Mouse (Mus musculus) C2C12 (cell line): ENCODE measurements at regions not wholly inside any gene's neighbourhood (a gene's known extent, or its start where the extent isn't known, plus 50 kb on each side); places are given as distances from the start of the nearest gene placed in this dataset.

Source experiments
- H3K27me3 ChIP-seq: one replicate; pipeline ENCODE4 v1.6.1; 2011; ENCODE audit not compliant: control insufficient read depth, insufficient read depth, insufficient read length
- H3K36me3 ChIP-seq: one replicate; pipeline ENCODE4 v1.6.1; 2011; ENCODE audit not compliant: control insufficient read depth, insufficient read depth
- H3K4me3 ChIP-seq: one replicate; pipeline ENCODE4 v1.5.1; 2011; ENCODE audit warnings: mild to moderate bottlenecking, control low read depth; ENCODE audit not compliant: poor library complexity, insufficient read depth, severe bottlenecking
- H3K79me2 ChIP-seq: one replicate; pipeline ENCODE4 v1.6.1; 2011; ENCODE audit not compliant: control insufficient read depth, insufficient read depth
- H3K79me3 ChIP-seq: one replicate; pipeline ENCODE4 v1.6.1; 2011; ENCODE audit warnings: low read depth, control low read depth
- H3ac ChIP-seq: one replicate; pipeline ENCODE3; 2011; ENCODE audit warnings: low read depth; ENCODE audit not compliant: control insufficient read depth, insufficient read length
- CEBPB ChIP-seq: IDR thresholded peaks from one replicate; pipeline ENCODE4 v1.6.1; 2011; ENCODE audit warnings: low read depth, mild to moderate bottlenecking, control low read depth, moderate library complexity
- CTCF ChIP-seq: IDR thresholded peaks from one replicate; pipeline ENCODE4 v1.5.1; 2011; ENCODE audit not compliant: control insufficient read depth, insufficient read depth, insufficient read length
- FOSL1 ChIP-seq: IDR thresholded peaks from one replicate; pipeline ENCODE4 v1.8.0; 2011; ENCODE audit warnings: mild to moderate bottlenecking, low read length; ENCODE audit not compliant: poor library complexity, insufficient read depth, severe bottlenecking
- MAX ChIP-seq: IDR thresholded peaks from one replicate; pipeline ENCODE4 v1.6.1; 2011; ENCODE audit warnings: mild to moderate bottlenecking, control low read depth
- MYOD1 ChIP-seq: IDR thresholded peaks from one replicate; pipeline ENCODE4 v1.6.1; 2011; ENCODE audit warnings: low read depth; ENCODE audit not compliant: control insufficient read depth, insufficient read length
- MYOG ChIP-seq: IDR thresholded peaks from one replicate; pipeline ENCODE4 v1.6.1; 2011; ENCODE audit not compliant: control insufficient read depth, insufficient read length; ENCODE audit errors: extremely low read depth
- USF1 ChIP-seq: IDR thresholded peaks from one replicate; pipeline ENCODE4 v1.6.1; 2011; ENCODE audit warnings: low read depth, mild to moderate bottlenecking, control low read depth, moderate library complexity

- Histone ChIP-seq H3K4me3 (no peak overlapping the region), H3ac (no peak overlapping the region), H3K36me3 (no peaks in the 10 kb centered on the region), H3K79me2 (no peaks in the 10 kb centered on the region), H3K79me3 (no peaks in the 10 kb centered on the region), H3K27me3 (no peaks in the 10 kb centered on the region)
- TF ChIP-seq MAX (no peak), FOSL1 (no peak), CTCF (no peak), USF1 (no peak), MYOG (no peak), MYOD1 (no peak), CEBPB (no peak)
These were observed 92.7 kb downstream of the Asb1 start for GRCm38 (mm10) chr1:91632906-91633493.

- no peaks in the 10 kb centered on the region for H3K79me2 ChIP-seq
- no peak overlapping the region for H3ac ChIP-seq
- no peaks in the 10 kb centered on the region for H3K79me3 ChIP-seq
- TF ChIP-seq CEBPB, result no peak
- TF ChIP-seq MYOG, result no peak
- no peak for TF ChIP-seq MAX
- no peak for TF ChIP-seq USF1
- no peak for TF ChIP-seq MYOD1
- TF ChIP-seq CTCF, result no peak
- no peak for TF ChIP-seq FOSL1
- H3K27me3 ChIP-seq, result no peaks in the 10 kb centered on the region
- no peak overlapping the region for H3K4me3 ChIP-seq
- H3K36me3 ChIP-seq, result no peaks in the 10 kb centered on the region
These were observed 96.2 kb downstream of the Asb1 start for GRCm38 (mm10) chr1:91636571-91636970.

- H3K36me3 ChIP-seq, result no peaks in the 10 kb centered on the region
- TF ChIP-seq CEBPB (no peak), MYOD1 (no peak), CTCF (no peak), FOSL1 (no peak), MAX (no peak), USF1 (no peak), MYOG (no peak)
- no peak overlapping the region for H3K4me3 ChIP-seq
- H3ac ChIP-seq, result no peak overlapping the region
- H3K79me3 ChIP-seq, result no peaks in the 10 kb centered on the region
- H3K27me3 ChIP-seq, result no peaks in the 10 kb centered on the region
- H3K79me2 ChIP-seq, result no peaks in the 10 kb centered on the region
These were observed 100.2 kb downstream of the Asb1 start for GRCm38 (mm10) chr1:91640551-91640950.

- Histone ChIP-seq H3K79me3 (no peaks in the 10 kb centered on the region), H3K36me3 (no peaks in the 10 kb centered on the region), H3K79me2 (no peaks in the 10 kb centered on the region), H3ac (no peak overlapping the region), H3K27me3 (no peaks in the 10 kb centered on the region), H3K4me3 (no peak overlapping the region)
- no peak for TF ChIP-seq MYOG
- TF ChIP-seq MYOD1, result no peak
- no peak for TF ChIP-seq CEBPB
- TF ChIP-seq FOSL1, result no peak
- TF ChIP-seq MAX, result no peak
- no peak for TF ChIP-seq CTCF
- no peak for TF ChIP-seq USF1
These were observed 118.7 kb downstream of the Asb1 start for GRCm38 (mm10) chr1:91658991-91659441.

GRCm38 (mm10) chr1:91659486-91659885 lies 119.1 kb downstream of the Asb1 start:
- Histone ChIP-seq H3K4me3 (no peak overlapping the region), H3K27me3 (no peaks in the 10 kb centered on the region), H3K79me3 (no peaks in the 10 kb centered on the region), H3ac (no peak overlapping the region), H3K79me2 (no peaks in the 10 kb centered on the region), H3K36me3 (no peaks in the 10 kb centered on the region)
- TF ChIP-seq FOSL1, result no peak
- TF ChIP-seq MAX, result no peak
- TF ChIP-seq USF1, result no peak
- no peak for TF ChIP-seq CTCF
- TF ChIP-seq MYOG, result no peak
- TF ChIP-seq CEBPB, result no peak
- no peak for TF ChIP-seq MYOD1

GRCm38 (mm10) chr1:91663289-91663688 lies 122.9 kb downstream of the Asb1 start:
- Histone ChIP-seq H3K79me3 (no peaks in the 10 kb centered on the region), H3K36me3 (no peaks in the 10 kb centered on the region), H3K27me3 (no peaks in the 10 kb centered on the region), H3K79me2 (no peaks in the 10 kb centered on the region), H3K4me3 (no peak overlapping the region), H3ac (no peak overlapping the region)
- TF ChIP-seq CTCF (no peak), CEBPB (no peak), MAX (no peak), MYOG (no peak), USF1 (no peak), FOSL1 (no peak), MYOD1 (no peak)
